Mouse (Mus musculus) effector memory CD4-positive, alpha-beta T cell, adult 7 months (primary cell): ENCODE results near the gene Klk15. TPM values are rescaled to one million over a fixed set of nuclear protein-coding genes. Genes with fewer than 3 reads are reported as not detected.

Experiments used
- polyA plus RNA-seq: library from polyadenylated mRNA; unstranded; fragments of 100-300 nt; shearing (Covaris generic); gene quantifications from one replicate; pipeline ENCODE4 v1.2.1, GENCODE M21; 2017

Gene Klk15
- polyA plus RNA-seq: not detected

DNA sequence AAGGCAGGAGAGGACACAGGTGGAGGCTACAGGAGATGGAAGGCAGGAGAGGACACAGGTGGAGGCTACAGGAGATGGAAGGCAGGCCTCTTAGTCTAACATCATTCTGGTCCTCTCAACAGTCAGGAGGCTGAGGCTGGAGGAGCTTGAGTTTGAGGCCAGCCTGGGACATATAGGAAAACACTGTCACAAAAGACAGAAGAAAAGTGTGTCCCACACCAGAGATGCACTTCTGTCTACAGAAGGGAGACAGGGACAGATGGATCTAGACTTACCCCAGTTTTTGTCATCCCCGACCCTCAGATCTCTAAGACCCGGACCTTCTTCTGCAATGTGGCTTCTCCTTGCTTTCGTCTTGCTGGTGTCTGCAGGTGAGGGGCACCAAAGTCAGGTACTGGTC, at the start of gene Klk15:
Gene Klk15 (plus strand): TSS at position 301 of the 400 bp plus-strand sequence.

DNA sequence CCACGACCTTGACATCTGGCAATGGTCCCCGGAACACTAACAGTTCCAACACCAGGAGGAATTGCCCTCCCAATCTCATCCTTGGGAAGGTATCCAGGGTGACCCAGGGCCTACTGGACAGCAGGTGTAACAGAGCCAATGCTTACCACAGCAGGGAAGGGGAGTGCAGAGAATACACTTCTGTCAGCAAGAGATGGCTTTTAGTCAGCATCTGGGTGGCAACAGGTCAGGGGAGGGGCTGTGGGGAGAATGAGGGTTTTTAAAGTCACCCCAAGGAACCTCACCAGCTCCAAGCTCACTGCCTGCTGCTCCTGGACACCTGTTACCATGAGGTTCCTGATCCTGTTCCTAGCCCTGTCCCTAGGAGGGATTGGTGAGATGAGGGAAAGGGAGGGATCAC, 16.8 kb downstream of the Klk15 start, which contains the start of gene Klk1b8:
Gene Klk1b8 (plus strand): TSS at position 301 of the 400 bp plus-strand sequence.

DNA sequence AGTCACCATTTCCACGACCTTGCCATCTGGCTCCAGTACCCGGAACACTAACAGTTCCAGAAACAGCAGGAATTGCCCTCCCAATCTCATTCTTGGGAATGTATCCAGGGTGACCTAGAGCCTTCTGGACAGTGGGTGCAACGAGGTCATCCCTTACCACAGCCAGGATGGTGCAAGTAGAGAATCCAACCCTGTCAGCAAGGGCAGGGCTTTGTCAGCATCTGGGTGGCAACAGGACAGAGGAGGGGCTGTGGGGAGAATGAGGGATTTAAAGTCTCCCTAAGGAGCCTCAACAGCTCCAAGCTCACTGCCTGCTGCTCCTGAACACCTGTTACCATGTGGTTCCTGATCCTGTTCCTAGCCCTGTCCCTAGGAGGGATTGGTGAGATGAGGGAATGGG, 32.9 kb downstream of the Klk15 start, which contains the start of gene Klk1b1:
Gene Klk1b1 (plus strand): TSS at position 301 of the 400 bp plus-strand sequence.

DNA sequence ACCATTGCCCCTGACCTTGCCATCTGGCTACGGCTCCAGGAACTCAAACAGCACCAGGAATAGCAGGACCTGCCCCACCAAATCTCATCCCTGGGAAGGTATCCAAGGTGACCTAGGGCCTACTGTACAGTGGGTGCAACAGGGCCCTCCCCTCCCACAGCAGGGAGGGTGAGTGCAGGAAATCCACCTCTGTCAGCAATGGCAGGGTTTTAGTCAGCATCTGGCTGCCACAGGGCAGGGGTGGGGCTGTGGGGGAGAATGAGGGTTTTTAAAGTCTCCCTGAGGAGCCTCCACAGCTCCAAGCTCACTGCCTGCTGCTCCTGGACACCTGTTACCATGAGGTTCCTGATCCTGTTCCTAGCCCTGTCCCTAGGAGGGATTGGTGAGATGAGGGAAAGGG, 42.2 kb downstream of the Klk15 start, which contains the start of gene Klk1b9:
Gene Klk1b9 (plus strand): TSS at position 301 of the 400 bp plus-strand sequence.

Other genes with a start within 250 kb of the Klk15 start
- gene Klk14, start 243.3 kb upstream of the Klk15 start, polyA plus RNA-seq: not detected
- gene Klk13, start 221.2 kb upstream of the Klk15 start, polyA plus RNA-seq: not detected
- not detected for gene Klk12, start 164.8 kb upstream of the Klk15 start, polyA plus RNA-seq
- gene Klk11, start 159.1 kb upstream of the Klk15 start, polyA plus RNA-seq: 0.30 TPM
- 0.56 TPM for gene Klk10, start 152.7 kb upstream of the Klk15 start, polyA plus RNA-seq
- 0.60 TPM for gene Klk9, start 141.8 kb upstream of the Klk15 start, polyA plus RNA-seq
- gene Klk8, start 136.2 kb upstream of the Klk15 start, polyA plus RNA-seq: 41.3 TPM
- not detected for gene Klk7, start 122.4 kb upstream of the Klk15 start, polyA plus RNA-seq
- not detected for gene Klk6, start 109.2 kb upstream of the Klk15 start, polyA plus RNA-seq
- gene Klk5, start 91.8 kb upstream of the Klk15 start, polyA plus RNA-seq: not detected
- not detected for gene Klk4, start 52.6 kb upstream of the Klk15 start, polyA plus RNA-seq
- gene Klk1b8, start 16.9 kb downstream of the Klk15 start, polyA plus RNA-seq: 0.90 TPM
- gene Klk1b1, start 33.0 kb downstream of the Klk15 start, polyA plus RNA-seq: not detected
- gene Klk1b9, start 42.3 kb downstream of the Klk15 start, polyA plus RNA-seq: not detected
- not detected for gene Klk1b11, start 62.1 kb downstream of the Klk15 start, polyA plus RNA-seq
- gene Klk1b26, start 78.4 kb downstream of the Klk15 start, polyA plus RNA-seq: not detected
- not detected for gene Klk1b27, start 118.5 kb downstream of the Klk15 start, polyA plus RNA-seq
- gene Klk1b21, start 168.6 kb downstream of the Klk15 start, polyA plus RNA-seq: not detected
- gene Klk1b22, start 178.9 kb downstream of the Klk15 start, polyA plus RNA-seq: not detected
- gene Klk1b16, start 203.0 kb downstream of the Klk15 start, polyA plus RNA-seq: not detected